Mouse (Mus musculus): ENCODE measurements around the gene C530008M17Rik. TPM values are rescaled to one million over a fixed set of nuclear protein-coding genes. Genes with fewer than 3 reads are reported as not detected.
A peak's percentile ranks its signal among the peaks of the same experiment; 100 is the strongest.
"Not testable (repeated sequence)": the region's sequence is repeated elsewhere in the genome, so short reads cannot be mapped to it uniquely, and the experiment has no call there.

The C530008M17Rik gene
- polyA plus RNA-seq, 1 experiment = not detected

- TF ChIP-seq CTCF (IDR thresholded peaks at IDR 0.05; ENCODE audit: insufficient read depth, low read depth, low read length) (no peak), POLR2A (IDR thresholded peaks at IDR 0.05; ENCODE audit: insufficient read depth, low read depth, low read length) (no peak)
- no peak overlapping the region for H3K4me3 ChIP-seq (ENCODE audit: insufficient read depth, low read depth, low read length)
- no peaks in the 10 kb centered on the region for H3K4me1 ChIP-seq (ENCODE audit: control insufficient read depth, insufficient read depth, low read length)
- no peak overlapping the region for H3K27ac ChIP-seq (ENCODE audit: insufficient read depth, low read depth, low read length)
- WGBS = 77% methylated on average over 4 of the region's 4 CpGs
Observed at GRCm38 (mm10) chr5:76902131-76902530, 245.8 kb downstream of the C530008M17Rik start.

- peak overlapping the region; percentile 72 for H3K4me3 ChIP-seq (ENCODE audit: insufficient read depth, low read depth, low read length)
- WGBS = 1% methylated on average over 19 of the region's 19 CpGs
- no peak for TF ChIP-seq POLR2A (IDR thresholded peaks at IDR 0.05; ENCODE audit: insufficient read depth, low read depth, low read length)
- no peak for TF ChIP-seq CTCF (IDR thresholded peaks at IDR 0.05; ENCODE audit: insufficient read depth, low read depth, low read length)
- H3K27ac ChIP-seq (ENCODE audit: insufficient read depth, low read depth, low read length) = peak overlapping the region; percentile 34; the same call in 1 of the 2 replicates
- no peaks in the 10 kb centered on the region for H3K4me1 ChIP-seq (ENCODE audit: control insufficient read depth, insufficient read depth, low read length)
Observed at GRCm38 (mm10) chr5:76904713-76905404, 248.5 kb downstream of the C530008M17Rik start.

- H3K4me1 ChIP-seq (ENCODE audit: control insufficient read depth, insufficient read depth, low read length) = no peaks in the 10 kb centered on the region
- peak; percentile 99 for TF ChIP-seq POLR2A (IDR thresholded peaks at IDR 0.05; ENCODE audit: insufficient read depth, low read depth, low read length)
- no peak for TF ChIP-seq CTCF (IDR thresholded peaks at IDR 0.05; ENCODE audit: insufficient read depth, low read depth, low read length)
- peak within 1 kb of the TSS; percentile 84 for H3K27ac ChIP-seq (ENCODE audit: insufficient read depth, low read depth, low read length)
- H3K4me3 ChIP-seq (ENCODE audit: insufficient read depth, low read depth, low read length) = peak within 1 kb of the TSS; percentile 72
- under 1% methylated on average over 47 of the region's 47 CpGs for WGBS
Observed at GRCm38 (mm10) chr5:76905405-76906154, 249.3 kb downstream of the C530008M17Rik start, which contains the start of gene Aasdh. Aasdh (minus strand) TSS chr5:76905514.

GRCm38 (mm10) chr5:76906155-76906499 lies 249.8 kb downstream of the C530008M17Rik start:
- Histone ChIP-seq H3K27ac (ENCODE audit: insufficient read depth, low read depth, low read length) (peak overlapping the region; percentile 84; the same call in 1 of the 2 replicates), H3K4me1 (ENCODE audit: control insufficient read depth, insufficient read depth, low read length) (no peaks in the 10 kb centered on the region), H3K4me3 (ENCODE audit: insufficient read depth, low read depth, low read length) (no peak overlapping the region)
- TF ChIP-seq POLR2A (IDR thresholded peaks at IDR 0.05; ENCODE audit: insufficient read depth, low read depth, low read length) (no peak), CTCF (IDR thresholded peaks at IDR 0.05; ENCODE audit: insufficient read depth, low read depth, low read length) (no peak)
- 38% methylated on average over 3 of the region's 3 CpGs for WGBS

- 79% methylated on average over 3 of the region's 3 CpGs for WGBS
- no peak overlapping the region for H3K4me3 ChIP-seq (ENCODE audit: insufficient read depth, low read depth, low read length)
- no peak for TF ChIP-seq POLR2A (IDR thresholded peaks at IDR 0.05; ENCODE audit: insufficient read depth, low read depth, low read length)
- no peak for TF ChIP-seq CTCF (IDR thresholded peaks at IDR 0.05; ENCODE audit: insufficient read depth, low read depth, low read length)
- no peaks in the 10 kb centered on the region for H3K4me1 ChIP-seq (ENCODE audit: control insufficient read depth, insufficient read depth, low read length)
- H3K27ac ChIP-seq (ENCODE audit: insufficient read depth, low read depth, low read length) = no peak overlapping the region
Observed at GRCm38 (mm10) chr5:76910807-76911206, 254.5 kb downstream of the C530008M17Rik start.

GRCm38 (mm10) chr5:76912522-76912921 lies 256.2 kb downstream of the C530008M17Rik start:
- H3K27ac ChIP-seq (ENCODE audit: insufficient read depth, low read depth, low read length); H3K4me3 ChIP-seq (ENCODE audit: insufficient read depth, low read depth, low read length); H3K4me1 ChIP-seq (ENCODE audit: control insufficient read depth, insufficient read depth, low read length): not testable (repeated sequence)
- 98% methylated on average over 5 of the region's 5 CpGs for WGBS

- Histone ChIP-seq H3K4me3 (ENCODE audit: insufficient read depth, low read depth, low read length) (no peak overlapping the region), H3K27ac (ENCODE audit: insufficient read depth, low read depth, low read length) (no peak overlapping the region), H3K4me1 (ENCODE audit: control insufficient read depth, insufficient read depth, low read length) (0 out of 2 replicates have a peak, but pooled peaks cover 3% of the 10 kb centered on the region)
- 88% methylated on average over 4 of the region's 4 CpGs for WGBS
- TF ChIP-seq POLR2A (IDR thresholded peaks at IDR 0.05; ENCODE audit: insufficient read depth, low read depth, low read length) (no peak), CTCF (IDR thresholded peaks at IDR 0.05; ENCODE audit: insufficient read depth, low read depth, low read length) (no peak)
Observed at GRCm38 (mm10) chr5:76922833-76923232, 266.5 kb downstream of the C530008M17Rik start.

Other genes with a start within 250 kb of the C530008M17Rik start
- not detected in 2 replicates for gene Gm7271, start 172.5 kb upstream of the C530008M17Rik start, polyA plus RNA-seq (2012; ENCODE audit: insufficient read depth, insufficient read length, low replicate concordance, missing spikeins)
- gene Exoc1, start 127.2 kb upstream of the C530008M17Rik start, polyA plus RNA-seq (2012; ENCODE audit: insufficient read depth, insufficient read length, low replicate concordance, missing spikeins) = not detected in 2 replicates
- gene Cep135, start 67.8 kb upstream of the C530008M17Rik start, polyA plus RNA-seq (2012; ENCODE audit: insufficient read depth, insufficient read length, low replicate concordance, missing spikeins) = not detected in 2 replicates
- gene Aasdh, start 249.0 kb downstream of the C530008M17Rik start, polyA plus RNA-seq (2012; ENCODE audit: insufficient read depth, insufficient read length, low replicate concordance, missing spikeins) = not detected in 2 replicates

Measured in olfactory bulb, adult 2 months (tissue).